Mouse (Mus musculus) layer of hippocampus, adult 2 months (tissue): ENCODE results near the gene Zfpl1. TPM values are rescaled to one million over a fixed set of nuclear protein-coding genes. Genes with fewer than 3 reads are reported as not detected.
"Not testable (repeated sequence)": the region's sequence is repeated elsewhere in the genome, so short reads cannot be mapped to it uniquely, and the experiment has no call there.

Source experiments
- DNase-seq, 2 experiments: peaks; one replicate each; pipeline ENCODE4 v3.0.0; 2022; ENCODE audit warnings: low spot score in 2 of 2
- H3K27ac ChIP-seq: fragments of 200-600 bp; 2 replicates; pipeline ENCODE4 v1.8.1; 2022
- H3K4me3 ChIP-seq: fragments of 200-600 bp; 2 replicates; pipeline ENCODE4 v1.8.1; 2022; ENCODE audit warnings: mild to moderate bottlenecking
- CTCF ChIP-seq: fragments of 200-600 bp; conservative IDR thresholded peaks from 2 replicates; pipeline ENCODE4 v1.8.1; 2022; ENCODE audit warnings: antibody characterized with exemption, mild to moderate bottlenecking, moderate library complexity
- long read RNA-seq, 2 experiments: library from polyadenylated mRNA; stranded (forward); transcript quantifications; one replicate each; pipeline ENCODE4 v2.0.0; 2021; ENCODE audit warnings: borderline mapping rate in 2 of 2
- total RNA-seq, 2 experiments: library from RNA; stranded (reverse); gene quantifications; 2 replicates each; pipeline ENCODE4 v1.2.3; 2021

Zfpl1 gene
- 10 to 100 TPM; 40.1 to 44.0 TPM for total RNA-seq
- long read RNA-seq, experiment 1, transcript Zfpl1-201 (8 exons, 1,287 nt) = minor isoform, 10 of 38 reads
- long read RNA-seq, experiment 1, transcript Zfpl1-208 (8 exons, 922 nt) = major isoform, 17 of 38 reads
- long read RNA-seq, experiment 1, partial matches to known transcripts = 6 of 38 reads
- long read RNA-seq, experiment 1, other reads (novel, unspliced or antisense) = 5 of 38 reads
- long read RNA-seq, experiment 2, transcript Zfpl1-208 (8 exons, 922 nt) = major isoform, 32 of 61 reads
- long read RNA-seq, experiment 2, transcript Zfpl1-201 (8 exons, 1,287 nt) = minor isoform, 12 of 61 reads
- long read RNA-seq, experiment 2, partial matches to known transcripts = 10 of 61 reads
- long read RNA-seq, experiment 2, other reads (novel, unspliced or antisense) = 7 of 61 reads

DNA sequence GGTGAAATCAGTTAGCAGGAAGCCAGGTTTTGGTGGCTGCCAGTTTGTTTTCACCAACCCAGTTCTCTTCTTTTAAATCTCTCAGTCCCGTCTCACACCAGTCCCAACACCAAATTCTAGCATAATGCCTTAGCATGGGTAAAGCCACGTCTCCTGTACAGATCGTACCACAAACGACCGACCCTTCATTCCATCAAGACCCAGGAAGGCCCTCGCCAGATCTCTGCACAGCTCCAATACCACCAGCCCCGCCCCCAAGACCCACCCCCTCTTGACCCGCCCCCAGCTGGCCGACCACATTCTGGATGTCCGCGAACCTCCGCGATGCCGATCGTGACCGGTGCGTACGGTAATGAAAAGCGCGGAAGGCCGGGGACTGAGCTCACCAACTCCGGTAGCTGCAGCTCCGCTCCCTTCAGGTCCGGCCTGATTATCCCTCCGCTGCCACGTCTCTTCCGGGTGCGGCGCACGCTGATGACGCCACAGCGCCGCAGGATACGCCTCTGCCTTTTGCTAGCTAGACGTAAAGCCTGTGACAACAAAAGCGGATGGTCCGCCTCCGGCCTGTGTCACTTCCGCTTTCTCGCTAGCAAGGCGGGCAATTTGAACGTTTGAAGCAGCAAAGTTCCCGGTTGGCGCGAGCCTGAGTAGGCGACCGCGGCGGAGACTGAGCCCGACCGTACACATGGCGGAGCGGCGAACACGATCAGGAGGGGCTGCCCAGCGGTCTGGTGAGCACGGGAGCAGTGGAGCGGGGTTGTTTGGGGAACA lies at the start of gene Zfpl1, which contains the start of gene Cdca5:
Gene Zfpl1, minus strand, starts transcription at position 479 of the 771 bp plus-strand sequence.
Gene Cdca5, plus strand, starts transcription at position 506 of the 771 bp plus-strand sequence.
- peak within 1 kb of the TSS; percentile 68; the same call in 1 of the 2 replicates for H3K27ac ChIP-seq
- peak within 1 kb of the TSS; percentile 70 for H3K4me3 ChIP-seq
- peak; percentile 19; the same call in 1 of the 2 replicates for TF ChIP-seq CTCF
- DNase-seq = peak; percentile 95 to 97

DNA sequence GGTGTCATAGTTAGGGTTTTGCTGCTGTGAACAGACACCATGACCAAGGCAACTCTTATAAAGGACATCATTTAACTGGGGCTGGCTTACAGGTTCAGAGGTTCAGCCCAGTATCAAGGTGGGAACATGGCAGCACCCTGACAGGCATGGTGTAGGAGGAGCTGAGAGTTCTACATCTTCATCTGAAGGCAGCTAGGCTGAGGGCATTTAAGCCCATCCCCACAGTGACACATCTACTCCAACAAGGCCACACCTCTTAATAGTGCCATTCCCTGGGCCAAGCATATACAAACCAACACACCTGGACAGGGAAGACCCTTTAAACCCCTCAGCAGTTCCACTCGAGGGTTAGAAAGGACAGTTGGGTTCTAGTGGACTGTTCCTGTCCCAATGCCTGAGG lies 48.4 kb upstream of the Zfpl1 start:
- DNase-seq, H3K4me3 ChIP-seq: not testable (repeated sequence)
- H3K27ac ChIP-seq = peak overlapping the region; percentile 70; the same call in 1 of the 2 replicates

DNA sequence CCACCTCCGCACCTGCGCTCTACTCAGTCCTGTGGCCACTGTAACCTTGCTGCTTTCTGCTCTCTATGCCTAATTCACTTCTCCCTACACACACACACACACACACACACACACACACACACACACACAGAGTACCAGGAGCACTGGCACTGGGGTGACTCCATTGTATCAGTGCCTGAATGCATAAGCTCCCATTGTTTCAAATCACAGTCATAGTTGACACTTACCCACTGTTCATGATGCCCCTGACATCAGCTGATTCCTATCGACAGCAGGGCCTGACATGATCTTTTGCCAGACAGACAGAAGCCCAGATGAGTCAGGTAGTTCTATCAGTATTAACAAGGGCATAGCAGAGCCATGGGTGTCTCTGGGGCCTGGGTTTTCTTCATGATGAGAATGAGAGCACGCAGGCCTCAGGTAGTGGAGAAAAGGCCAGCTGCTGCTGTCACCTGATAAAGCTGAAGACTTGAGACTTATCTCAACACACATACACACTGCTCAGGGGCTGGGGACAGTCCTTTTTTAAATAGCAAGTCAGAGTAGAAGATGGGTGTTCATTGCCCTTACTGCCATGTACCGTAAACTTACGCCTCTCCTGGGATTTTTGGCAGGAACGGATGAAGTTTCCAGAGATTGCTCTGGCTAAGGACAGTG lies 47.5 kb upstream of the Zfpl1 start:
- DNase-seq = no peak
- no peak for TF ChIP-seq CTCF
- Histone ChIP-seq H3K4me3 (no peak overlapping the region), H3K27ac (peak overlapping the region; percentile 74)

DNA sequence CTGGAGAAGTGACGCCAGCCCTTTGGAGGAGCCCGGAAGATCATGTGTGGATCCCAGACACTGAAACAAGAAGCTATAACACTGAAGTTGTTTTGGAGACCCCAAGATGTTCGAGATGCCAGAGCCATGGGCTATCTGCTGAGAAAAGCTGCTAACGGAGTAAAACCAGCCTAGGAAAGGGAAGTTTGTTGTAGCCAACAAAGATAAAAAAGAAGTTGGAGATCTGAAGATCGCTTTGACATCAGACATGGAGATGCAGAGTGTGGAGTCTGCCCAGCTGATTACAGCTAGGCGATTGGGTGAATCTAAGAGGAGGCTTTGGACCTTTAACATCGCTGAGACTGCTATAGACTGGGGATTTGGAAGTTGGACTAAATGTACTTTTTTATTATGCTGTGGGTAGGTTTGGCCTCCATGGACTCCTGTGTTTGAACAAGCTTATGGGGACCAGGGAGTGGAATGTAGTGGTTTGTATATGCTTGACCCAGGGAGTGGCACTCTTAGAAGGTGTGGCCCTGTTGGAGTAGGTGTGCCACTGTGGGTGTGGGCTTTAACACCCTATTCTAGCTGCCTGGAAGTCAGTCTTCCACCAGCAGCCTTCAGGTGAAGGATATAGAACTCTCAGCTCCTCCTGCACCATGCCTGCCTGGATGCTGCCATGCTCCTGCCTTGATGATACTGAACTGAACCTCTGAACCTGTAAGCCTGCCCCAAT lies 45.8 kb upstream of the Zfpl1 start:
- H3K4me3 ChIP-seq, DNase-seq, H3K27ac ChIP-seq: not testable (repeated sequence)

DNA sequence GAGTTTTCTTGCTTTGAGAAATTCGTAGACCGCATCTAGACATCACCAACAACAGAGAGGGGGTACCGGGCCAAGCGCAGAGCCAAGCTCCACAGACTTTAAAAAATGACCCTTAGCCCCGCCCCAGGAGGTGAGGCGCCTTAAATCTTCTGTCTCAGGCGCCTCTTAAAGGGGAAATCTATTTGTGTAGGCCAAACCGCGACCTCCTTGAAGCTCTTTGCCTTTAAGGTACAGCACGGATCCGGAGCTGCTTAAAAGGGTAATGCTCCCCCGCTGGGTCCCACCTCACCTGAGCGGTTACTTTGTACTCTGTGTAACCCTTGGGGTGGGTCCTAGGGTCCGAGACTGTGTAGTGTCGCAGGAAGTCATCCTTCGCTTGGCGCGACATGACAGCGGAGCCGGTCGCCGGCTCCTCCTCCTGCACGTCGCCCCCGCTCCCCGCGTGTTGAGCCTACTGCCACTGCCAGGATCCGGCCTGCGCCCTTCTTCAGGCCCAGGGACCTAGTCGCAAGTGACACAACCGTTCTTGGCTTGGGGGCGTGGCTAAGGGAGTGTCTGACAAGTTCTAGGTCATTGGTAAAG lies 43.1 kb upstream of the Zfpl1 start, which contains the start of gene Snx15:
Gene Snx15, minus strand, starts transcription at position 545 of the 582 bp plus-strand sequence.
- TF ChIP-seq CTCF = no peak
- Histone ChIP-seq H3K4me3 (peak within 1 kb of the TSS; percentile 91), H3K27ac (peak within 1 kb of the TSS; percentile 95)
- peak; percentile 92 to 95 for DNase-seq

DNA sequence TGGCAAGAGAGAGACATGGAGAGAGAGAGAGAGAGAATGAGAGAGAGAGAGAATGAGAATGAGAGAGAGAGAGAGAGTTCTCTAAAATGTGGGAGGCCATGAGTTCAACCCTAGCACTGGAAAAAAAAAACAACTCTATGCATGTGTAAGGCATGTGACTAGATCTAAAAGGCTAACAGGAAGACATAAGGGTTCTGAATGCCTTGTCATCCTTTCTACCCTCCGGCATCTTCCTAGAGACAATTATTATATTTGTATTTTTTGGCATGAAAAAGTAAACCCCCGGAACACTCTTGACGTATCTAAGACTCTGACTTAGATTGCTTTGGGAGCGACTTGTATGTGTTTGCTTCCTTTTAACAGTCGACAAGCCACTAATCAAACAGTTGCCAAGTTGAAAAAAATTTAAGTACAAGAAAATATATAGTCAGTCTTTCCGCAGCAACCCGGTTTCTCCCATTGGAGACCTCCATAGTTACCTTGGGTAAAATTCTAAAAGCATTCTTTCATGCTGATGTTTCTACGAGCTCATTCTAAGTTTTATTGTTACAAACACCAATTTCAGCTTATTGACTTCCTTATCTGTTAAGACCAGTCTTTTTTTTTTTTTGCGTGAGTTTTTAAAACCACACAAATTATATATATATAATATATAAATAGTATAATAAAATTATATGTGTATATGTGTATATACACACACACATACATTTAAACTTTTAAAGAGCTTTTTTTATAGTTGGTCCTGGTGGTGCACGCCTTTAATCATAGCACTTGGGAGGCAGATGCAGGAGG lies 42.2 kb upstream of the Zfpl1 start:
- DNase-seq = no peak
- Histone ChIP-seq H3K4me3 (peak overlapping the region; percentile 91), H3K27ac (peak overlapping the region; percentile 95)
- TF ChIP-seq CTCF = no peak

DNA sequence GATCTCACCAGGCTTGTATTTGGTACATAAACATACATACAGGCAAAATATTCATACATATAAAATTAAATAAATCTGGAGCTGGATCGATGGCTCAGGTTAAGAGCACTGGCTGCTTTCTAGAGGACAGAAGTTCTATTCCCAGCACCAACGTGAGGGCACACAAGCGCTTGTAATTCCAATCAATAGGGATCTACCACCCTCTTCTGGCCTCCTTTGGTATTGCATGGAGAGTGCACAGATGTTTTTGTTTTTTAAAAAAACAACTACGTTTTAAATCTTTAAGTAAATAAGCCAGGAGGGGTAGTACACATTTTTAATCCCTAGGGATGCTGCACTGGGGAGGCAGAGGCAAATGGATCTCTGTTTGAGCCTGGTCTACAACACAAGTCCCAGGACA lies 41.5 kb upstream of the Zfpl1 start:
- DNase-seq = peak in 1 of 2 experiments; percentile 56
- TF ChIP-seq CTCF = peak; percentile 86

DNA sequence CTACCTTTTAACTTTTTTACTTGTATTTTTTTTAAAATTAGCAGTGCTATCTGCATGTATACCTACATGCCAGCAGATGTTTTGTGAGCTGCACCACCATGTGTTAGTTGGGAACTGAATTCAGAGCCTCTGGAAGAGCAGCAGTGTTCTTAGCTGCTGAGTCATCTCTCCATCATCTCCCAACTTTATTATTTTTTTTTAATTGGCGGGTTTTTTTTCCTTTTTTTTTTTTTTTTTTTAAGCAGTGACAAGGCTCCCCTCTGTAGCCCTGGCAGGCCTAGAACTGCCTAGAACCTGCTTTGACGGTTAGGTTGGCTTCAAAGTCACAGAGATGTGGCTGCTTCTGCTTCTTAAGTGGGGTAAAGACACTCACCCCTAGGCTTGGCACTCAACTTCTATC lies 40.1 kb upstream of the Zfpl1 start:
- Histone ChIP-seq H3K4me3 (no peak overlapping the region), H3K27ac (no peak overlapping the region)
- TF ChIP-seq CTCF = no peak
- DNase-seq = no peak

More for the DNA sequence above, 41.5 kb upstream of the Zfpl1 start:
- Histone ChIP-seq H3K27ac (no peak overlapping the region), H3K4me3 (no peak overlapping the region)

DNA sequence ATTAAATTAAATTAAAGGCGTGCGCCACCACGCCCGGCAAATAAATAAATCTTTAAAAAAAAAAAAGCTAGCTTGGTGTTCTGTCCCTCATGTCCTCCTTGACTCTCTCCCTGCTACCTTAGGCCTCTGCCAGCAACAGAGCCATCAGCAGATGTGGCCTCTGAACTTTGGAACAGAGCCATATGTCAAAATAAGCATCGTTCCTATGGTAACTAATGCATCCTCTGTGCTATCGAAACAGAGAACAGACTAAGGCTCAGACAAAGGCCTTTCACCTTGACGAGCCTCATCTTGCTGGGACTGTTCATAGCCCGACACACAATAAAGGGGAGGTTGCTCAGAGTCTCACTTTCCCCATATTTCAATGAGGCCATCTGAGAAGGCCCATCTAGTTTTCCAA lies 38.6 kb upstream of the Zfpl1 start:
- no peak for TF ChIP-seq CTCF
- no peak for DNase-seq
- H3K4me3 ChIP-seq = no peak overlapping the region
- no peak overlapping the region for H3K27ac ChIP-seq

DNA sequence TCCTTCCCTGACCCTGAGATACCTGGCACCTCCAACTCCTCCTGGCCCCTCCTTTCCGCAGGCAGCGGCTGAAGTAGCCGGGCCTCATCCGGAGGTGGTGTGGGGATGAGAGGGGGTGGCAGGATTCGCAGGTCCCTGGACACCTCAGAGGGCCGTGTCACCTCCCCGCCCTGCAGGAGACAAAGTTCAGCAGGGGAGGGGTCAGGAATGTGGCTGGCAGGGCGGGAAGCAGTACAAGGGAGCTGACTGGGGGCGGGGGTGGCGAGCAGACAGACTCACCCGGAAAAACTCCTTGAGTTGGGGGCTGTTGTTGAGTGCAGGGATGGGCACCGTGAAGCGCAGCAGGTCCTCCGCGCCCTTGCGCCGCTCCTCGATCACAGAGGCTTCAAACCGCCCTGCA lies 37.0 kb upstream of the Zfpl1 start:
- H3K4me3 ChIP-seq = no peak overlapping the region
- H3K27ac ChIP-seq = no peak overlapping the region
- no peak for DNase-seq
- TF ChIP-seq CTCF = no peak

DNA sequence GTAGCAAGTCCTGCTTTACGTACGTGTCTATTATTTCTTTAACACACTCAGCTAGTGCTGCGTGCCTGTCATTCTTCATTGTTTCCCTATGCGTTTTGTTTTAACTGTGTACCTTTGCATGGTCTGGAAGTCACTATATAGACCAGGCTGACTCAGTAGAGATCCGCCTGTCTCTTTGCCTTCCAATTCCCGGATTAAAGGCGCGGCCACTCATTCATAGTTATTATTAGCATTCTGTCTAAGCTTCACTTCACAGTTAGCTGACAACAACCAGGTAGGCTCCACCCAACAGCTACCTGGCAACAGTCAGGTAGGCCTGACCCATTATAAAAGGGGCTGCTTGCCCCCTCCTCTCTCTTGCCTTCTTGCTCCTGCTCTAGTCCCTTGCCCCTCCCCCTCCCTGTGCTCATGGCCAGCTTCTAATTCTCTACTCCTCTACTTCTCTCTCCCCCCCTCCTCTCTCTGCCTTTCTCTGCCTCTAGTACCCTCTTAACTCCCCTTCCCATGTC lies 34.0 kb upstream of the Zfpl1 start:
- Histone ChIP-seq H3K27ac (peak overlapping the region; percentile 95), H3K4me3 (peak overlapping the region; percentile 80)
- TF ChIP-seq CTCF = no peak
- DNase-seq = no peak
